Mouse (Mus musculus) v-Abl transformed pro-B cells (cell line): ENCODE measurements around the gene Slc39a13.
"Not testable (repeated sequence)": the region's sequence is repeated elsewhere in the genome, so short reads cannot be mapped to it uniquely, and the experiment has no call there.

Experiments used
- in situ Hi-C, 2 experiments: fragments of 400-800 bp; cut with MboI; formaldehyde crosslinking; loops; one replicate each; pipeline ENCODE4 v1.15.1; 2025; ENCODE audit not compliant: unreplicated experiment in 2 of 2

The Slc39a13 gene

DNA sequence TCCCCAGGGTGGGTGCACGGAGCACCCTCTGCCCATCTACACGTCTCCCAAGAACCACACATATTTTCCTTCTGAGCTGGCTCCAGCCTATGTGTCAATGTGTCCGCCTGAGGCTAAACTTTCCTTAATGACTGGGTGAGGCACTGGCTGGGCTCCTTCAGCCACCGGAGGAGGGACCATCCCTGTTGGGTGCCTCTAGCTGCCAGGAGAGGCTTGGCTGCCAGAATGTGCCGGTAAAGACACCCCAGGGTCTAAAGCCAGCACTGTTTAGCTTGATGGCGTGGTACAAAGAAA is 1.4 kb downstream of the Slc39a13 start:
- in situ Hi-C loops, result loop anchor here (5.0 kb wide), 2 partner anchors 33 to 123 kb away; no protein-coding TSS in a partner anchor

- in situ Hi-C loops, result loop anchor here (5.0 kb wide), 2 partner anchors 34 to 124 kb away; no protein-coding TSS in a partner anchor
These were observed 1.9 kb downstream of the Slc39a13 start for GRCm38 (mm10) chr2:91068162-91068871.

GRCm38 (mm10) chr2:91066455-91066854 is 3.8 kb downstream of the Slc39a13 start:
- in situ Hi-C loops, result loop anchor here (5.0 kb wide), 2 partner anchors 36 to 126 kb away; no protein-coding TSS in a partner anchor

- in situ Hi-C loops, result loop anchor here (5.0 kb wide), 2 partner anchors 37 to 127 kb away; no protein-coding TSS in a partner anchor
These were observed 4.7 kb downstream of the Slc39a13 start for GRCm38 (mm10) chr2:91065544-91065943.

- in situ Hi-C loops, result loop anchor here in 1 of 2 experiments (5.0 kb wide), 1 partner anchor 197 kb away; no protein-coding TSS in a partner anchor
These were observed 6.0 kb downstream of the Slc39a13 start for GRCm38 (mm10) chr2:91064211-91064610.

GRCm38 (mm10) chr2:91062779-91063606 is 7.2 kb downstream of the Slc39a13 start:
- in situ Hi-C loops, result loop anchor here in 1 of 2 experiments (5.0 kb wide), 1 partner anchor 196 kb away; no protein-coding TSS in a partner anchor

DNA sequence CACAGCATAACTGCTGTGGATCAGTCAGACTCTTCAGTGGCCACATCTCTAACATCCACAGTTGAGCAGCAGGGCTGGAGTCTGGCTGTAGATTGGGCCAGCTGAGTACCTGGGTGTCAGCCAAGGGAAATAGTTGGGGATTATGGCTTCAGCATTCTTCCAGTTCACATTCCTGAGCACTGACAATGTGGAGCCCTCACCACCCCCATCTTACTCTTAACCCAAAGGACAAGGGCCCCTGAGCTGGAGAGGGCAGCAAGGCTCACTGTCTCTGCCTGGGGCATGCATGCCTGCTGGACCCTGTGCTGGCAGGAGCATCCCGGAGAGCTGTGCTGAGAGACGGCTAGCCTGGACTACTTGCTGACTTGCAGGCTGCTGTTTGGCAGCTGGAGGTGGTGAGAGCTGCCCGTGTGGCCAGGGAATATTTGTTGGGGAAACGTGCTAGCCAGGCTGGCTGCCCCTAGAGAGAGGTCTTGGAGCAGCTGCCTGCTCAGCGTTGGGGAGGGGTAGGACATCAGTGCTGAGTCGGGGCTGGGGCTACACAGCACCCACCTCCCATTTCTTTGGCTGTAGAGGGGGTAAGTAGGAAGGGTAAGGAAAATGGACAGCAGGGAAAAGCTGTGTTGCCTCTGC is 8.3 kb downstream of the Slc39a13 start:
- in situ Hi-C loops, result loop anchor here in 1 of 2 experiments (5.0 kb wide), 1 partner anchor 195 kb away; no protein-coding TSS in a partner anchor

- in situ Hi-C loops, result loop anchor here in 1 of 2 experiments (5.0 kb wide), 1 partner anchor 193 kb away; no protein-coding TSS in a partner anchor
These were observed 9.5 kb downstream of the Slc39a13 start for GRCm38 (mm10) chr2:91060544-91061355.

DNA sequence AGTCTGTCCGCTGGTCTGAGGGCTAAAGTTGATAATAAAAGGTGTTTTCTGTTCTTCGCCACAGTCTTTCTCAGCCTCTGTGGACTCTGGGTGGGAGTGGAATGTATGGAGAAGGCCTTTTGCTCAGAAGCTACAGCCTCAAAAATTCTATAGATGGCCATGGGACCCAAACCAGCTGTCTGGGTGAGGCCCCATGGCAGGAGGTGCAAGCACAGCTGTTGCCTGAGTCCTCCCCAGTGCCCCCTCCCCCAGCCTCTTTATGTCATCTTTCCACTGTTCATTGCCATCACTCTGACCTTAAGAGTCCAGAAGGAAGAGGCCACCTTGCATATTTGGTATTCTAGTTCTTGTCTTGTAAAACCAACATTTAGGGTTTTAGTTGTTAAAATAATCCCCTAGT is 10.8 kb downstream of the Slc39a13 start:
- in situ Hi-C loops, result loop anchor here (5.0 to 10.0 kb wide), 2 partner anchors 197 to 585 kb away; no protein-coding TSS in a partner anchor

- in situ Hi-C loops, result loop anchor here (5.0 to 10.0 kb wide), 2 partner anchors 196 to 584 kb away; no protein-coding TSS in a partner anchor
These were observed 11.8 kb downstream of the Slc39a13 start for GRCm38 (mm10) chr2:91058435-91058834.

GRCm38 (mm10) chr2:91053934-91054382 is 16.3 kb downstream of the Slc39a13 start, which contains the start of gene Psmc3:
Gene Psmc3, plus strand, starts transcription at chr2:91054009.
- in situ Hi-C loops, result loop anchor here (10.0 kb wide), 1 partner anchor 579 kb away; no protein-coding TSS in a partner anchor

GRCm38 (mm10) chr2:91053181-91053933 is 16.9 kb downstream of the Slc39a13 start:
- in situ Hi-C loops, result loop anchor here (10.0 kb wide), 1 partner anchor 579 kb away; no protein-coding TSS in a partner anchor

DNA sequence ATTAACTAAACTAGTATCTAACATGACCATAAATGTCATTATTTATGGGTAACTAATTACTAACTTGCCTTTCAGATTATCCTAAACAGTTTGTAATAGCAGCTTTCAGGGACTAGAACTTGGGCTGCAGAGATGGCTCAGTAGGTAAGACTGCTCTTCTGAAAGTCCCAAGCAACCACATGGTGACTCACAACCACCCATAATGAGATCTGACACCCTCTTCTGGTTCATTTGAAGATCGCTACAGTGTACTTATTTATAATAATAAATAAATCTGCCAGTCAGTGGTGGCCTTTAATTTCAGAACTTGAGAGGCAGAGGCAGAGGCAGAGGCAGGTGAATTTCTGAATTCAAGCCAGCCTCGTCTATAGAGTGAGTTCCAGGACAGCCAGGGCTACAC is 17.5 kb downstream of the Slc39a13 start:
- in situ Hi-C loops, result loop anchor here (10.0 kb wide), 1 partner anchor 578 kb away; no protein-coding TSS in a partner anchor

- in situ Hi-C loops, result loop anchor here (10.0 kb wide), 1 partner anchor 577 kb away; no protein-coding TSS in a partner anchor
These were observed 18.3 kb downstream of the Slc39a13 start for GRCm38 (mm10) chr2:91051917-91052316.

DNA sequence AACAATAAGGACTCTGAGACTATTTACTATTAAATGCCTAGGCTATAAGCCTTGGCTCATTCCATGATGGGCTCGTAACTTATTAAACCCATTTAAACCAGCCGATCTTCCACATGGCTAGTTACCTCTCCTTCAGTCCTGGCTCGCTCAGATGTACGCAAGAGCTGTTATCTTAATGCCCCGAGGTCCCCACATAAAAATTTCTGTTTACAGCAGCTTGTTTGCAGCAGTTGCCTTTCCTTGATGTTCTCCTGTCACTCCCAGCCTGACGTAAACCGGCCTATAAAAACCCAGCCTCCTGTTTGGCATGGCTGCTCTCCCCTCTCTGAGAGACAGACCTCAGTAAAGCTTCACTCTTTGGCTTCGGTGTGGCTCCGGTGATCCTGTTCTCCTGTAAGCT is 22.9 kb downstream of the Slc39a13 start:
- in situ Hi-C loops, result no loop called here

- in situ Hi-C loops, result not testable (repeated sequence)
These were observed 24.4 kb downstream of the Slc39a13 start for GRCm38 (mm10) chr2:91045805-91046204.

DNA sequence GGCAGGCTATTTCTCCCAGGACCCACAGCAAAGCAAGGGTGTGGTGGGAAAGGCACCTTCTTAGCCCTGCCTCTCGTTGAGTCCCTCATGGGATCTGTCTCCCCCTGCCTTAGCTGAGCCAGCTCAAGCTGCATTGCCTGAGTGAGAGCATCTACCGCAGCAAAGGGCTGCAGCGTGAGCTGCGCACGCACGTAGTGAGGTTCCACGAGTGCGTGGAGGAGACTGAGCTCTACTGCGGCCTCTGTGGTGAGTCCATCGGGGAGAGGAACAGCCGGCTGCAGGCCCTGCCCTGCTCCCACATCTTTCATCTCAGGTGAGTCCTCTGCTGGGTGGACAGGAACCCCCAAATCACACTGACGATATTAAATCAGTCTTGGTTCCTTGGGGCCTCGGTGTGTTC is 25.5 kb downstream of the Slc39a13 start:
- in situ Hi-C loops, result no loop called here

- in situ Hi-C loops, result no loop called here
These were observed 27.4 kb downstream of the Slc39a13 start for GRCm38 (mm10) chr2:91042651-91043398.
